Mouse (Mus musculus) liver, embryonic 12.5 days (tissue): ENCODE measurements around the gene Kif1c. TPM values are rescaled to one million over a fixed set of nuclear protein-coding genes. Genes with fewer than 3 reads are reported as not detected.

Experiments
- ATAC-seq: fragments of 200-750 bp; cut with Nextera tagmentation; 2 replicates; pipeline ENCODE4 v1.8.0; 2017; ENCODE audit warnings: moderate number of reproducible peaks, mild to moderate bottlenecking, moderate library complexity
- H3K27ac ChIP-seq: fragments of 300-500 bp; sonication (generic); 2 replicates; pipeline ENCODE4 v1.5.1; 2016; ENCODE audit warnings: mild to moderate bottlenecking
- H3K27me3 ChIP-seq: fragments of 300-500 bp; sonication (generic); replicated peaks from 2 replicates; pipeline ENCODE4 v1.6.1; 2016; ENCODE audit warnings: mild to moderate bottlenecking, moderate library complexity
- H3K36me3 ChIP-seq: fragments of 300-500 bp; sonication (generic); 2 replicates; pipeline ENCODE4 v1.6.1; 2016; ENCODE audit warnings: mild to moderate bottlenecking, moderate library complexity
- H3K4me1 ChIP-seq: fragments of 300-500 bp; sonication (generic); 2 replicates; pipeline ENCODE4 v1.6.1; 2016
- H3K4me2 ChIP-seq: fragments of 300-500 bp; sonication (generic); 2 replicates; pipeline ENCODE4 v1.6.1; 2016; ENCODE audit warnings: mild to moderate bottlenecking, moderate library complexity
- H3K4me3 ChIP-seq: fragments of 300-500 bp; sonication (generic); 2 replicates; pipeline ENCODE4 v1.5.1; 2016; ENCODE audit warnings: mild to moderate bottlenecking, moderate library complexity
- H3K9ac ChIP-seq: fragments of 300-500 bp; sonication (generic); 2 replicates; pipeline ENCODE4 v1.6.1; 2016; ENCODE audit warnings: mild to moderate bottlenecking, moderate library complexity
- H3K9me3 ChIP-seq: fragments of 300-500 bp; sonication (generic); replicated peaks from 2 replicates; pipeline ENCODE4 v1.6.1; 2016; ENCODE audit warnings: mild to moderate bottlenecking, moderate library complexity
- WGBS: fragments of 180-500 bp; shearing (Covaris S2); methylation state at CpG from one replicate; pipeline ENCODE4 v1.1.7; 2016; ENCODE audit not compliant: insufficient replicate concordance; 5-methylcytosine and 5-hydroxymethylcytosine counted together
- polyA plus RNA-seq: library from polyadenylated mRNA; unstranded; fragments of >200 nt; fragmentation: Nextera tagmentation; extraction: Ambion mirVana; gene quantifications from 2 replicates; pipeline ENCODE4 v1.2.1, GENCODE M21; 2016

Kif1c gene
- polyA plus RNA-seq, 1 experiment from 2014 or later = 1.1 TPM

GRCm38 (mm10) chr11:70701984-70702733 lies 1.8 kb downstream of the Kif1c start:
- 67% methylated on average over 6 of the region's 6 CpGs for WGBS
- Histone ChIP-seq H3K36me3 (peaks cover 33% of the 10 kb centered on the region), H3K4me2 (peak overlapping the region; percentile 97), H3K9ac (no peak overlapping the region), H3K27ac (no peak overlapping the region), H3K9me3 (no peaks in the 10 kb centered on the region), H3K4me3 (no peak overlapping the region), H3K4me1 (peaks cover 25% of the 10 kb centered on the region), H3K27me3 (peaks cover 33% of the 10 kb centered on the region)
- no peak for ATAC-seq

GRCm38 (mm10) chr11:70702781-70703180 lies 2.4 kb downstream of the Kif1c start:
- no peak for ATAC-seq
- Histone ChIP-seq H3K4me1 (peaks cover 25% of the 10 kb centered on the region), H3K9ac (no peak overlapping the region), H3K27ac (no peak overlapping the region), H3K27me3 (peaks cover 32% of the 10 kb centered on the region), H3K9me3 (no peaks in the 10 kb centered on the region), H3K4me2 (peak overlapping the region; percentile 97; the same call in 1 of the 2 replicates), H3K4me3 (no peak overlapping the region), H3K36me3 (peaks cover 38% of the 10 kb centered on the region)
- 71% methylated on average over 6 of the region's 6 CpGs for WGBS

- H3K27ac ChIP-seq = no peak overlapping the region
- 67% methylated on average over 3 of the region's 3 CpGs for WGBS
- H3K9me3 ChIP-seq = no peaks in the 10 kb centered on the region
- H3K4me2 ChIP-seq = no peak overlapping the region
- H3K36me3 ChIP-seq = peaks cover 55% of the 10 kb centered on the region
- H3K9ac ChIP-seq = no peak overlapping the region
- peaks cover 10% of the 10 kb centered on the region for H3K4me1 ChIP-seq
- H3K27me3 ChIP-seq = peaks cover 36% of the 10 kb centered on the region
- no peak for ATAC-seq
- no peak overlapping the region for H3K4me3 ChIP-seq
Measured at GRCm38 (mm10) chr11:70706127-70706526, 5.8 kb downstream of the Kif1c start.

GRCm38 (mm10) chr11:70711026-70711425 lies 10.7 kb downstream of the Kif1c start:
- 77% methylated on average over 10 of the region's 10 CpGs for WGBS
- H3K4me1 ChIP-seq = no peaks in the 10 kb centered on the region
- H3K27ac ChIP-seq = no peak overlapping the region
- H3K9me3 ChIP-seq = no peaks in the 10 kb centered on the region
- H3K4me3 ChIP-seq = no peak overlapping the region
- H3K36me3 ChIP-seq = peaks cover 47% of the 10 kb centered on the region
- ATAC-seq = no peak
- H3K9ac ChIP-seq = no peak overlapping the region
- H3K4me2 ChIP-seq = no peak overlapping the region
- H3K27me3 ChIP-seq = peaks cover 24% of the 10 kb centered on the region; the same call in 1 of the 2 replicates

GRCm38 (mm10) chr11:70713222-70713621 lies 12.9 kb downstream of the Kif1c start:
- ATAC-seq = no peak
- H3K36me3 ChIP-seq = peaks cover 48% of the 10 kb centered on the region
- no peak overlapping the region for H3K27ac ChIP-seq
- H3K9ac ChIP-seq = no peak overlapping the region
- no peak overlapping the region for H3K4me2 ChIP-seq
- no peak overlapping the region for H3K4me3 ChIP-seq
- H3K4me1 ChIP-seq = no peaks in the 10 kb centered on the region
- 69% methylated on average over 6 of the region's 6 CpGs for WGBS
- H3K9me3 ChIP-seq = no peaks in the 10 kb centered on the region
- H3K27me3 ChIP-seq = peaks cover 30% of the 10 kb centered on the region

- no peak overlapping the region for H3K4me3 ChIP-seq
- 68% methylated on average over 6 of the region's 6 CpGs for WGBS
- peaks cover 56% of the 10 kb centered on the region for H3K36me3 ChIP-seq
- no peaks in the 10 kb centered on the region for H3K9me3 ChIP-seq
- H3K4me1 ChIP-seq = no peaks in the 10 kb centered on the region
- no peak overlapping the region for H3K4me2 ChIP-seq
- H3K27me3 ChIP-seq = peaks cover 26% of the 10 kb centered on the region
- ATAC-seq = no peak
- no peak overlapping the region for H3K9ac ChIP-seq
- H3K27ac ChIP-seq = no peak overlapping the region
Measured at GRCm38 (mm10) chr11:70715832-70716231, 15.5 kb downstream of the Kif1c start.

GRCm38 (mm10) chr11:70718481-70718880 lies 18.1 kb downstream of the Kif1c start:
- Histone ChIP-seq H3K9me3 (no peaks in the 10 kb centered on the region), H3K27me3 (peaks cover 37% of the 10 kb centered on the region), H3K9ac (no peak overlapping the region), H3K4me1 (no peaks in the 10 kb centered on the region), H3K4me2 (no peak overlapping the region), H3K27ac (no peak overlapping the region), H3K36me3 (peaks cover 50% of the 10 kb centered on the region), H3K4me3 (no peak overlapping the region)
- 55% methylated on average over 5 of the region's 5 CpGs for WGBS
- ATAC-seq = no peak

- H3K27me3 ChIP-seq = peaks cover 45% of the 10 kb centered on the region
- no peak overlapping the region for H3K4me3 ChIP-seq
- no peaks in the 10 kb centered on the region for H3K4me1 ChIP-seq
- no peaks in the 10 kb centered on the region for H3K9me3 ChIP-seq
- no peak overlapping the region for H3K4me2 ChIP-seq
- ATAC-seq = no peak
- peaks cover 69% of the 10 kb centered on the region for H3K36me3 ChIP-seq
- no peak overlapping the region for H3K9ac ChIP-seq
- WGBS = 29% methylated on average over 3 of the region's 3 CpGs
- H3K27ac ChIP-seq = no peak overlapping the region
Measured at GRCm38 (mm10) chr11:70720567-70720966, 20.2 kb downstream of the Kif1c start.

- Histone ChIP-seq H3K4me1 (no peaks in the 10 kb centered on the region), H3K9ac (no peak overlapping the region), H3K4me3 (no peak overlapping the region), H3K9me3 (no peaks in the 10 kb centered on the region), H3K27ac (no peak overlapping the region), H3K27me3 (peaks cover 50% of the 10 kb centered on the region), H3K36me3 (peaks cover 74% of the 10 kb centered on the region), H3K4me2 (no peak overlapping the region)
- ATAC-seq = no peak
- 80% methylated on average over 3 of the region's 3 CpGs for WGBS
Measured at GRCm38 (mm10) chr11:70721072-70721471, 20.7 kb downstream of the Kif1c start.

- no peak overlapping the region for H3K9ac ChIP-seq
- no peaks in the 10 kb centered on the region for H3K4me1 ChIP-seq
- H3K4me2 ChIP-seq = no peak overlapping the region
- peaks cover 71% of the 10 kb centered on the region for H3K36me3 ChIP-seq
- H3K9me3 ChIP-seq = no peaks in the 10 kb centered on the region
- no peak overlapping the region for H3K27ac ChIP-seq
- no peak for ATAC-seq
- H3K4me3 ChIP-seq = no peak overlapping the region
- WGBS = 87% methylated on average over 9 of the region's 9 CpGs
- H3K27me3 ChIP-seq = peaks cover 36% of the 10 kb centered on the region
Measured at GRCm38 (mm10) chr11:70724706-70725105, 24.4 kb downstream of the Kif1c start.

GRCm38 (mm10) chr11:70726585-70726984 lies 26.2 kb downstream of the Kif1c start:
- no peak for ATAC-seq
- no peaks in the 10 kb centered on the region for H3K9me3 ChIP-seq
- no peaks in the 10 kb centered on the region for H3K4me1 ChIP-seq
- H3K4me3 ChIP-seq = no peak overlapping the region
- 85% methylated on average over 2 of the region's 2 CpGs for WGBS
- peaks cover 55% of the 10 kb centered on the region for H3K36me3 ChIP-seq
- H3K9ac ChIP-seq = no peak overlapping the region
- no peak overlapping the region for H3K27ac ChIP-seq
- no peak overlapping the region for H3K4me2 ChIP-seq
- H3K27me3 ChIP-seq = peaks cover 39% of the 10 kb centered on the region

- H3K4me3 ChIP-seq = no peak overlapping the region
- H3K27ac ChIP-seq = no peak overlapping the region
- H3K27me3 ChIP-seq = peaks cover 36% of the 10 kb centered on the region
- H3K9ac ChIP-seq = no peak overlapping the region
- ATAC-seq = no peak
- peaks cover 52% of the 10 kb centered on the region for H3K36me3 ChIP-seq
- no peaks in the 10 kb centered on the region for H3K9me3 ChIP-seq
- 45% methylated on average over 5 of the region's 5 CpGs for WGBS
- no peak overlapping the region for H3K4me2 ChIP-seq
- H3K4me1 ChIP-seq = no peaks in the 10 kb centered on the region
Measured at GRCm38 (mm10) chr11:70727385-70727784, 27.0 kb downstream of the Kif1c start.
